Mouse (Mus musculus) yolk sac, embryonic 10.5 days (tissue): ENCODE data around the gene Nr2f2.

ENCODE experiments used
- DNase-seq: peaks from one replicate; pipeline ENCODE4 v3.0.0-alpha.2; 2017; ENCODE audit warnings: low spot score

The Nr2f2 gene

DNA sequence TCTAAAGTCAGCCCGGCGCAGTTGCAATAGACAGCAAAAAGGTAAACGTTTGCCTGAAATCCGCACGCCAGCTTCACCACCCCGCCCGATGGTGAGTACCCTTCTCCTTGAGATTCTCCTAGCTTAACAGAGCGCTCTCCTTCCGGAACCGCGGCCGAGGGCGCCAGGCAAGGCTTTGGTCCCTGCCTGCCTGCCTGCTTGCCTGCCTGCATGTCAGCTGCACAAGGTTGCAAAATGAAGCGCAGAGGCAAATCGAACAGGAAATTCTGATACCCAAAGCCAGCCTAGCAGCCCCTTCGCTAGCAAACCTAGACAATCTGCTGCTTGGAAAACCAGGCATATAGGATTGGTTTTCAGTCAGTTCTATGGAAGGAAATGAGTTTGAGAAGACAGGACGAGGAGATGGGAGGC lies 1.1 kb downstream of the Nr2f2 start:
- DNase-seq: peak; percentile 60

DNA sequence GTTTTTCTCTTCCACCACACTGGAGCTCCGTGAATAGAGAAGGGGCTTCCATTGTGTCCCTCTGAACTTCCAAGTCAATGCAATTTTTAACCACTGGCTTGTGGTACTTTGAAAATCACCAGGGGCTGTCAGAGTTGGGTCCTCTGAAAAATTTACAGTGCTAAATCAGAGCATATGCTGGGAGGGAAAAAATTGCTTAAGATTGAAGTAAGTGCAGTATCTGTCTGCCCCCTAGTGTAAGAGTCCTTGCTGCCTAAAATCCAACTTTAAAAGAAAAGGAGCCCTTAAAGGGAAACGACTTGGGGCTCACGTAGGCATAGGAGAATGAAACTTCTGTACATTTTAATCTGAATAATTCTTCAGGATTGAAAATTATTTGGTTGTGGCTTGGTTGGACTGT lies 1.7 kb downstream of the Nr2f2 start:
- peak; percentile 61 for DNase-seq

DNA sequence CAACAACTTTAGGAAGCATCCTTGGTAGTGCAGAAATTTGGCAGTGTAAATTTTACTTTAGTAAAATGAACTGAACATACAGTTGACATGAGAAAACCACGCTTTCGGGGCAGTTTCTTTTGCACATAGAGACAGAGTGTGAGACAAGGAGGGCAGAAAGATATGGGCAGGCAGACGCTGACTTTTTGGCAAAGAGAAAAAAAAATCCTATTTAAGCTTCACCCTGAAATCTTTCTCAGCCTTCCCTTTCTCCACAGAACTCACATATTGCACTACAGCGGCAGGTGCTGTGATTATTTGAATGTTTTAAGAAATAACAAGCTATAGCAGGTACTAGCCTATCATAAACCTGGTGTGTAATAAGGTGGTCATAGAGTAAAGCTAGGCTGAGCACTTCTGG lies 3.2 kb downstream of the Nr2f2 start:
- DNase-seq: no peak

DNA sequence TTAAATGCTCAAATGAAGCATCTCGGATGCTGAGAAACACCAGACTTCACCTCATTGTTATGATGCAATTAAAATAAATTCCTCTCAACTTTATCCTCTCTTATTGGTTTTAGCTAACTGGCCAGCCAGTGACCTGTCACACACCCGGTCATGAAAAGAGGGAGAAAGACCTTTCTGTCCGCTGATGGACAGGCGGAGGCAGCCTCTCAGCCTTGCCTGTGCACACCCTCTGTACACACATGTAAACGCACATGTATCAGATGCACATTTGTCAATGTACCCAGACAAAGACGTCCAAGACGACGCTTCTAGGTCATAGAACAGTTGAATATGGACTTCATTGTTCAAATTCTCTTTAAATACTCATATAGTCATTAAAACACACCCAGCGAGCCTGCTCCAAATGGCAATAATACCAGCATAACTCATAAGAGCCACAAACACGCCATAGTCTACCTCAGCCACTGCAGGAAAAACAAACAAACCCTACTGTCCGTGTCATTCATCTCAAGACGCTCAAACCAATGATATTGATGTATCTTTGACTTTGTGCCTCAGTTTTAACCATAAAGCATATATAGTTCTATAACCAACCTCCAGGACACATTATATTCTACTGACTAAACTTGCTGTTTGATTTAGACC lies 3.9 kb downstream of the Nr2f2 start:
- DNase-seq: no peak

DNA sequence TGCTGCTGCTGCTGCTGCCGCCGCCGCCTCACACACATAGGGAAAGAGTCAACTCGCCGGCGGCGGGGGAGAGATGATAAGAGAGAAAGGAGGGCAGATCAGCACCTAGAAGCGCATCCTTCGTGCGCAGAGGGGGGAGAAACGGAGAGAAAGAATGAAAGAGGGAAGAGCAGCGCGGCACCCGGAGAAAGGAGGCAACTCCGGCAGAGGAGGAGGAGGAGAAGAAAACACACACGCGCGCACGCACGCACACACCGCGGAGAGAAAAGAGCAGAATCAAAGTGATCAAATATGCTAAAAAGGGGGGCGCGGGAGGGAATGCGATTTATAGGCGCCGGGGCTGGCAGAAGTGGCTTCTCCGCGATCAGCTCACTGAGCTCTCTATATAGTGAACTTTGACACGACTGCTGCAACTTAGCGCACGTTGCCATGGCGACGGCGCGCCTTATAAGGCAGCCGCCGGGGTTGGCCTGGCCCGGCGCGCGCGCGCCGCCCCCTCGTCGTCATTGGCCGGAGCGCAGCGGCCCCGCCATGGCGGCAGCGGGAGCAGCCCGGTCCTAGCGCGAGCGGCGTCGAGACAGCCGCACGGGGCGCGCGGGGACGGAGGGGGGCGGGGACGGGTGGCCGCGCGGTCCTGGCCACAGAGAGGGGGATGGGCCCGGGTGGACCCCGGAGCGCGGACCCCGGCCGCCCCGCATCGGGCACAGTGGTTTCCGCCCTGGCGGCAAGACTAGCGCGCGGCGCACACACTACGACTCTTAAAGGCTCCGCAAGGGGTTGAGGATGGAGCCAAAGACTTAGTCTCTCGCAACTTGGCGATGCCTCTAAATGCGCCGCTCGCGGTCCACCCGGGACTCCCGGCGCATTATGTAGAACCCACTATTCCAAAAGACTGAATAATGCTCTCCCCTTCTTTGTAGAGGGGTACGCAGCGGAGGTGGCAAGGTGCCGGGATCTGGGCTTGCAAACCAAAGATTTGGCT lies 4.9 kb downstream of the Nr2f2 start:
- DNase-seq: peak; percentile 93

DNA sequence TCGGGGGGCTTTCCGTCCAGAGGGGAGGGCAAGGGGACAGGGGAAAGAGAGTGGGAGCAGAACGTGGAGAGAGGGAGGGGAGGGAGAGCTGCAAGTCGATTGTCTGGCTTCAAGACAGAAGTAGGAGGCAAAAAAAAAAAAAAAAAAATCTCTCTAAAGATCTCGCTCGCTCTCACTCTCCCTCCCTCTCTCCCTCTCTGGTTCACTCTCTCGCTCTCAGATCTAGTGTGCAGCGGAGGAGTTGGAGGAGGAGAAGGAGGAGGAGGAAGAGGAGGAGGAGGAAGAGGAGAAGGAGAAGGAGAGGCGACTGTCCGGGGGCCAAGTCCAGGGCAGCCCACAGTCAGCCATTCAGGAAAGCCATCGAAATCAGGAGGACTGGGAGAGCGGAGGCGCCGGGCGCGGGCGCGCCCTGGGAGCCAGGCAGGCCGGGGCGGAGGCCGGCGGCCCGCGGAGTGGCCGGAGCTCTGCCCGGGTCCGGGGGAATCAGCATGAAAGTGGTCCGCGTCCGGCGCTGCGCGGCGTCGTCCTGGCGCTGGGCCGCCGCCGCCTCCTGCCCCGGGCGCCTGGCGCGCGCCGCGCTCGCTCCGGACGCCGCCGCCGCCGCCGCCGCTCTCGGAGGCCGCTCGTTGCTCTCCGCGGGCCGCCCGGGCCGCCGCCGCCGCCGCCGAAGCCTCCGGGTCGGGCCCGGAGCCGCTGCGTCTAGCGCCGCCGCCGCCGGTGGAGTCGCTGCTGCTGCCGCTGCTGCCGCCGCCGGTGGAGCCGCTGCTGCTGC lies 5.7 kb downstream of the Nr2f2 start:
- peak; percentile 63 for DNase-seq

DNA sequence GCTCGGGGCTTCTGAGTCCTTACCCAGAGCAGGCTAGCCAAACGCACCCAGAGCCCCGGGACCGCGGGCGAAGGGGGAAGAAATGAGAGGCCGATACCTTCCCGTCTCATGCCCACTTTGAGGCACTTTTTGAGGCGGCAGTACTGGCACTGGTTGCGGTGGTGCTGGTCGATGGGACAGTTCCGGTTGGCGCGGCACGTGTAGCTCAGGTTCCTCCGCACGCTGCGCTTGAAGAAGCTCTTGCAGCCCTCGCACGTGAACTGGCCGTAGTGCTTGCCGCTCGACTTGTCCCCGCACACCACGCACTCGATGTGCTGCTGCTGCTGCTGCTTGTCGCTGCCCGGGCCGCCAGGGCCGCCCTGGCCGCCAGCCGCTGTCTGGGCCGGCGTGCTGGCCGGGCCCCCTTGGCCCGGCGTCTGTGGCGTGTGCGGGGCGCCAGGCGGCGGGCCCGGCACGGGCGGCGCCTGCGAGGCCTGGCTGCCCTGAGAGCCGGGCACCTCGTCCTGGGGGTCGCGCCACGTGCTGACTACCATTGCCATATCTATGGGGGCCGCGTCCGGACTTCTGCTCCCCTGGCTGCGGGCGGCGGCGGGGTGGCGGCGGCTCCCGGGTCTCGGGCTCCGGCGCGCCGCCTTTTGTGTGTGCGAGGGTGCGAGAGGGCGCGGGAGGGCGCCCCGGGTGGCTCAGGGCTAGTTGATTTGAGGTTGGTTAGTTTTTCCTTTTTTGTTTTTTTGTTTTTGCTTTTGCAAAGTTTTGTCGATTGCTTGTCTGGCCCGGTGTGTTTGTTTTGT lies 6.5 kb downstream of the Nr2f2 start:
- DNase-seq: no peak

DNA sequence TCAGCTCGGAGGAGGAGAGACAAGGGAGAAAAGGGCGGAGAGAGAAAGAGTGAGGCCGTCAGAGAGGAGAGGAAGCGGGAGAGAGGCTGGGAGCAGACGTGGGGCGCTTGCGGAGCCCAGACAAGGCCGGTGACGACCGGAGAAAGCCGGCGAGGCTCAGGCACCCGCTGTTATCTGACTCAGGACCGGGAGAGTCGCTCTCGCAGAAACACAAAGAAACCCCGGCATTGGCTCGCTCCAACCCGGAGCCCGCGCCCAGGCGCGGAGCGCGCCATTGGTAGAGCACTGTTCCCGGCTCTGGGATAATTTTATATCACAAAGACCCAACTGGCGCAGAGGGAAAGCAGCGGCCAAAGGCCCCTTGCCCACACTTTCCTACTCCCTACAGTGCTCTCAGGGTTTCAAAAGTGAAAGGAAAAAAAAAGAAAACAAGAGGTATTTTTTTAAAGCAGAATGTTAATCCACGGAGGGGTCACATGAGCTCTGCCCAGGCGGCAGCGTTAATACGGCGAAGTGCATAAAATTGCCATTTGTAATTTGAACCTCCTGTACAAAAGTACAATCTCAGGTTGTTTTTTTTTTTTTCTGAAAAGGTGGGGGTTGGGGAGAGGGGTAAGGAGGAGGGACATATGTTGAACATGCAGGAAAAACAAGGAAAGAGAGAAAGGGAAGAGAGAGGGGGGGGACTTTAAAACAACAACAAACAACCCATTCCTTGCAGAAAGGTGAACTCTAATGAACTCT lies 7.5 kb downstream of the Nr2f2 start:
- DNase-seq: peak; percentile 76

DNA sequence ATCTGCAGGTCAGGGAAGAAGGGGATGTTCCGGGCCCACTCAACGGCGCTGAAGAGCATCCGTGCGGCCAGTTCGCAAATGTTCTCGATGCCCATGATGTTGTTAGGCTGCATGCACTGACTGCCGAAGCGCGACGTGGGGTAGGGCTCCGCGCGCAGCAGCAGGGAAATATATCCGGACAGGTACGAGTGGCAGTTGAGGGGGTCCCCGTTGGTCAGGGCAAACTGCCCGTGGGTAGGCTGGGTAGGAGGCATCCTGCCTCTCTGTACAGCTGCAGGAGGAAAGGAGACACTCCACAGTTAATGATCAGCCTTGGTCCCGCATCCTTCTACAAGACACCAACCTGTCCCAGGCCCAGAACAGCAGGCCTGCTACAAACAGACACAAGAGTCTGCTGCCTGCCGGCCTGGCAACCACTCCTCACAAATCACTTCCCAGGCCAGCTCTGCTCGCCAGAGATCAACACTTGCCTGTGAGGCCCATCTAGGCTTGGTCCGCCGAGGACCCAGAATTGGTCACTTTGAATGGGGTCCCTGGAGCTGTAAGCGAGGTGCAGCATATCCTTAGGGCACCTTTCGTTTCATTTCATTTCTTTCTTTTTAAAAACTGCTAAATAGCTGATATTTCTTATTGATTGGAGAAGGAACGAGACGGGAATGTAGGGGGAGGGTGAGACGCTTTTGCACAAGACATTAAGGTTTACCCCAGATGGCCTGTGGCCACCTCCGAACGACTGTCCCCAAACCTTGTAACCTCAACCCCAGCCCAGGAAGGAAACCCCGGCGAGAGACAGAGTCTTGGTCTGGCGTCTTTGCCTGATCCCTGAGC lies 8.3 kb downstream of the Nr2f2 start:
- no peak for DNase-seq

DNA sequence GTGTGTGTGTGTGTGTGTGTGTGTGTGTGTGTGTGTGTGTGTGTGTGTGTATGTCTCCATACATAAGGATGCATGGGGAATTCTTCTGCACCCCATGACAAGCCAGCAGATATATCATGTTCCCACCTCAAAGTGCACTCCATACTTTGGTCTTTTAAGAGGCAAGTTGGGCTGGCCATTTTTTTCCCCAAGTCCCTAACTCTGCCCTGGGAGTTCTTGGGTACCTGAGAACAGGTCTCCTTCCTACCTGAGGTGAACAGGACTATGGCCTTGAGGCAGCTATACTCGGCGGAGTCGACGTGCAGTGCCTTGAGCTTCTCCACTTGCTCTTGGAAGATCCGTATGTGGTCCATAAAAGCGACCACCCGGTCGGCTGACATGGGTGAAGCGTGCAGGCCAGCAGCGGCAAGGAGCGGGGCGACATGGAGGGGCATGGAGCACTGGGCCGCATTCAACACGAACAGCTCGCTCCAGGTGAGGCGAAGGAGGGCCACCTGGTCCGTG lies 9.0 kb downstream of the Nr2f2 start:
- DNase-seq: no peak

DNA sequence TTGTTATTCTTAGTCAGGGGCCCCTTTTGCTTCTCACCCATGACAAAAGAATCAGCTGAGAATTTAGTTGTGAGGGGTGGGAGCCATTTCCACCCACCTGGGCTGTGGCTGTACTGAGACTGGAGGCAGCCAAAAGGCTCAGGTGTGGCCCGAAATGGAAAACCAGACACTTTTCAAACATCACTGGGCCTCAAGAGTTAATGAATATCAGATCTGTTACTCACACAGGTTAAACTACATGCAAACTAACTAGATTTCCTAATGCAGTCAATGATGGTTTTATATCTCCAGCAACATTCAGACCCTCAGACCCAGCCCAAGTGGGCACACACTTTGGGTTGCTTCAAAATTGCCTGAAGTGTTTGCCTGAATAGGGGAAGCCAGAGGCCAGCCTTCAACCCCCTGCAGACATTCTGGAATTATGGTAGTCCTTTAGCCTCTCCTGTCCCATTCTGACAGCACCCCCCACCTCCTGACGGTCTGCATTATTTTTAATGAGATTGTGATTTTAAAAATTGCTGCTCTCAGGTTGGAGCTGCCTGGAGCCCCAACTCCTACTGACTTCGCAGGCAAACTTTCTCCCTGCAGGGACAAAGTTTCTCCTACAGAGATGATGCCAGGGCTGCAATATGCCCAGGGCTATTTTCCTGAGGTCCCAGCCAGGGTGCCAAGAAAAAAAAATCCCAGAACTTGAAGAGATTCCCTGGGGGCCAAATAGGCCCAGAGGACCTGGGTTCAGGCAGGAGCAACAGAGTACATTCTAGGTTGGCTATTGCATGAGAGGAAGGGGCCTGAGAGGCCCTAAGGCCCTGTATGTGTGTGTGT lies 9.6 kb downstream of the Nr2f2 start:
- DNase-seq: no peak

DNA sequence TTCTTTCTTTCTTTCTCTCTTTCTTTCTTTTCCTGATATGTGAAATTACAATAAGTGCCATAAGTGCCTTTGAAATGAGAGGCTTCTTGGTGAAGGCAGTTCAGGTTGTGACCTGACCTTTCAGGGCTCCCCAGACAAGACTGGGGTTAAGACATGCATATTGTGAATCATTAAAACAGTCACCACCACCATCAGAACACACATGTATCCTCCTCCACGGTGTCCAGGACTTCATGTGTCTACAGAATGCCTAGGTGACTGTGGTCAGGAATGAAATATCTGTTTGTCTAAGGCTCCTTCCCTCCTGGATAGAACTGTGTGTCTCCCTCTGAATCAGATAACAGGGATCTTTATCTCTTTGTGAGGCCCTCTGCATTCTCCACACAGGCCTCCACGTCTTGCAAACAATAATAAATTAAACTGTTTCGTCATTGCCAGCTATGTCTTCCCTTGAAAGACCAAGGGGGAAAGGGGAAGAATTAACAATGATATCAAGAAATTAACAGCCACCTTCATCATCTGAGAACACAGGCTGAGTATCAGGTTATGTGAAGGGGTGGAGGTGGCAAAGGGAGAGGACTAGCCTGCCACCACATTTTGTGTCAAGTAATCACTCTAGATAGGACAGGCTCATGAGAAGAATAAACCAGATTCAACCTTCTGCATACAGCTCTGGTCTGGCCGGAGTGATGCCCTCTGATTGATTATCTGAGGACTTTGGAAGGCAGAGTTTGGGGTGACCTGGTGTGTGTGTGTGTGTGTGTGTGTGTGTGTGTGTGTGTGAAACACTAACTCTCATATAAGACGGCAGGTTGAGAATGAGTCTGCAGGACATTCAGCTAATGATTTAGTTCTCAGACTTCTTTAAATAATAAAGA lies 10.6 kb downstream of the Nr2f2 start:
- no peak for DNase-seq

DNA sequence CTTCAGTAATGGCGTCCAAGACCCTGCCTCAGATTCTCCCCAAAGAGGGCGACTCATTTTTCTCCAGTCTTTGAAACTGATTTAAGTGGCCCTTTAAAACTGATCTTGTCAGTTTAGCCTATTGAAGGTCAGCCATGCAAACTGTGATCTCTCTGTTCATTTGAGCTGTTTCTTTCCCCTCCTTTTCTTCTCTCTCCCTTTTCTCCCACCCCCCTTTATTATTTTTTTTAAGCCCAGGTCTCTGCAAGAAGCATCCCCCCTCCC lies 11.2 kb downstream of the Nr2f2 start:
- DNase-seq: no peak

DNA sequence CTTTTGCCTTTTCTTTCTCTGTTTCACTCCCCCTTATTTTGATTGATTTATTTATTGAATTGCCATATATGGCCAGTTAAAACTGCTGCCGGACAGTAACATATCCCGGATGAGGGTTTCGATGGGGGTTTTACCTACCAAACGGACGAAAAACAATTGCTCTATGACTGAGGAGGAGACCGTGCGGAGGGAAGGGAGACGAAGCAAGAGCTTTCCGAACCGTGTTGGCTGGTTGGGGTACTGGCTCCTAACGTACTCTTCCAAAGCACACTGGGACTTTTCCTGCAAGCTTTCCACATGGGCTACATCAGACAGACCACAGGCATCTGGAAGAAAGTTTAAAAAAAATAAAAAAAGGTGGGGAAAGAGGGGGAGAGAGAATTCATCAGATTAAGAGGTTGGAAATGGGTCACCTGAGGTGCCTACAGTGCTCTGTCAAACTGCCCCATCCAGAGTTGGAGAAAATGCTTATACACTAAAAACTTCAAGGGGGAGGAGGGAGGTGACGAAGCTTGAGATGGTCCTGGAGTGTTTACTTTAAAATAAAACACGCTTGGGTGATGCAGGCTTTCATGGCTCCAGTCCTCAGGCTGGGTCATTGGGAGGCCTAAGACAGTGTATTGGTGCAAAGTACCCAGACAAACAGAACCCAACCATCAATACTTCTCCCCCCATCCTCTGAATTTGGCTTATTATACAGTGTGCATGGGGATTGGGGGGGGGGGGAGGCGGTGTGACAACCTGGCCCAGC lies 11.8 kb downstream of the Nr2f2 start:
- peak; percentile 18 for DNase-seq

DNA sequence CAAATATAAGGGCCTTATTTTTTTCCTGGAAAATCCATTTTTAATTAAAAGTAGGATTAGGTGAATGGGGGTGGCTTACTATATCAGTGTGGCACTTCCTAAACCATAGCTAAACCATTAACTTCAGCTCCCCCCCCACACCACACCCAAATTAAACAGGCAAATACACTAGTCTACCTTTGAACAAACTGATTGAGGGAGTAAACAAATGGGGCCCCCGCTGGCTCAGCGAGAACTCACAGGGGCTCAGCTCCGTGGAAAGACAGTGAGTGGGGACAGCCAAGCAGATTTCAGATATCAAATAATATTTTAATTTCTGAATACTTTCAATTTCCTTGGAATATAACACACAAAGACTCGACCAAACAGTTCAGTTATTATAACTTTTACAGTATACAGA lies 13.4 kb downstream of the Nr2f2 start:
- DNase-seq: no peak

DNA sequence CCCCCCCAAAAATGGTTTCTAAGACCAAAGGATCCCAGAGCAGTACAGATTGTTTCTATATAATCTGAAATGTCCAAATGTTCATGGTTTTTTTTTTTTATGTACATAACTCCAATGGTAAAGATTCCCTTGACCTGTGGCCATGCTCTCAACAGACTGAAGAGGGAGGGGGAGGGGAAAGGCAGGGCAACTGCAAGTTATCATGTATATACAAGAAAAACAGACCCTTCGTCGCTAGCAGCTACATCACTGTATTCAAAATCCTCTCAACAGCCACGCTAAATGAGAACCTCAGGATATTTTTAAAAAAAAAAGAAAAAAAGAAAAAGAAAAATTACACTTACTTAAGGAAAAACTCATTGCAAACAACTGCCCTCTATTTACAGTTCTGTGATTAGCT lies 13.9 kb downstream of the Nr2f2 start:
- DNase-seq: no peak

DNA sequence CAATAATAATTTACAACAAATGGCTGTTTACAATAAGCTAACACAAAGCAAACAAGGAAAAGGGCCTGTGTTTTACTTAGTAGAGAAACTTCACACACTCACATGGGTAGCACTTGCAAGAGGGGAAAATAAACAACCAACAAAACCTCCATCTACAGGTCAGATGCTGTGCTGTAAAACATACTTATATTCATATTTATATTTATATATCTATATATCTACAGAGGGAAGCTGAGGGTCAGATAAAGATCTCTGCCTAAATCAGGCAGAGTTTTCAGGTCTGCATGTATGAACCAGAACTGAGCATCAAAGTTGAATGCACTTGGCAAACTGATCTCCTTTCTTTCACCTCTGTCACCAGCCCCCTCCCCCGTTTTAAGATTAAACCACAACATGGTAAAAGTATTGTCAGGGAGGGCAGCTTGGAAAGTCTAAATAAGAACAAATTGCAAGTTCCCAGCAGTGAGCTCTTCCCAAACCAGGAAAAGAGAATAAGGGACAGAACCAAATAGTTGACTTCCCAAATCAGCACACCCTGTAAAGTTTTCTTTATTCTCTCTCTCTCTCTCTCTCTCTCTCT lies 14.5 kb downstream of the Nr2f2 start:
- peak; percentile 13 for DNase-seq
